Mouse (Mus musculus): ENCODE results near the gene Tmprss15.

The Tmprss15 gene

DNA sequence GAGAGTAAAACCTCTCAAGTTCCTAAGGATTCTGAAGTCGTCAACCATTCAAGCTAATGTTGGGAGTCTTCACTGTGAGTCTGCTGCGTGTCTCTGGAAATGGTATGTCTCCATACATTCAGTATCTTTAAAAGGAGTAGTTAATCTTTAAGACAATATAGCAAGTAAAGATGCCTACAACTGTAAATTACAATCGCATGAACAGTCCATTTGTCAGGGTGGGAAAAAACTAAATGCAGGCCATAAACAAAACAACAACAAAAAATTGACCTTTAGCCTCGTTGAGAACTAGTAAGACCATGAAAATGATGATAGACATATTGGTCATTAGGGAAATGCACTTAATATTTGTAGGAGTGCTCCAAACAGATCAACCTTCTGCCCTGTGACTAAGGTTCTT lies at the start of gene Tmprss15:
Tmprss15 (minus strand) TSS at position 101 of the 400 bp plus-strand sequence.
- no peak for DNase-seq (ENCODE audit: low spot score)

GRCm38 (mm10) chr16:79114879-79115278 lies 24.0 kb upstream of the Tmprss15 start:
- DNase-seq (ENCODE audit: low spot score): no peak

- DNase-seq (ENCODE audit: low spot score): no peak
Observed at GRCm38 (mm10) chr16:79109516-79109915, 18.6 kb upstream of the Tmprss15 start.

GRCm38 (mm10) chr16:79108969-79109368 lies 18.1 kb upstream of the Tmprss15 start:
- peak; percentile 3 for DNase-seq (ENCODE audit: low spot score)

- DNase-seq (ENCODE audit: low spot score): no peak
Observed at GRCm38 (mm10) chr16:79100325-79100724, 9.4 kb upstream of the Tmprss15 start.

- DNase-seq (ENCODE audit: low spot score): no peak
Observed at GRCm38 (mm10) chr16:79098321-79098720, 7.4 kb upstream of the Tmprss15 start.

GRCm38 (mm10) chr16:79086550-79086949 lies 4.3 kb downstream of the Tmprss15 start:
- DNase-seq (ENCODE audit: low spot score): no peak

DNA sequence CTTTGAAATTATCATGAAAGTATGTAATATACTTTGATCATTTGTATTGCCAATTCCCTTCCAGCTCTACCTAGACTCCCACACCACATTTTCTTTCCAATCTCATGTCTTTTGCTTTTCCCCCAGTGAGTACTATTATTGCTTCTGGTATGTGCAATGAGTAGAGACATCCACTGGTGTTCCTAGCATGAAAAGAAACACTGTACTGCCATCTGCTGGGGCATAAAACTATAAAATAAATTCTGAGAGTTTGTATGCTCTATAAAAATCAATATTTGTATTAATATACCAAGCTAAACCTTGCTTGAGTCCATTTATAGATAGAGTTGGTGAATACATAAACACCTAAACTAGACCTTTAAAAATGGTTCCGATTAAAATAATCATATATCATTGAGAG lies 27.0 kb downstream of the Tmprss15 start:
- no peak for DNase-seq (ENCODE audit: low spot score)

GRCm38 (mm10) chr16:79058775-79059558 lies 31.9 kb downstream of the Tmprss15 start:
- peak; percentile 2 for DNase-seq (ENCODE audit: low spot score)

DNA sequence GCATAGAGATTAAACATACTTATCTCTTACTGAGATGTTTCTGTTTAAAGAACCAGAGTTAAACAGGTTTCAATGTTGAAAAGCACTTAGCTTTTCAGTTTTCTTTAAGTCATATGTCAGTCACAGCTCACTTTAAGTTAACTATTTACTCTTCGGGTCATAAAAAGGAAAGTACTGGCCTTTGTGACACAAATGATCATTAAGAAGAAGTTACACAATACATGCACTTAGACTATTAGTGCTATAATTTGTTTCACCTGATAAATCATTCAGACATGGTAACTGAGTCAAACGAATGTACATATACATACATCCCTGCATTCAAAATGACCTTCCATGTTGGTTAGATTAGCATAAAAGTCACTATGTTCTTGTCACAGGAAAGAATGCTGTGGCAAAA lies 58.3 kb downstream of the Tmprss15 start:
- DNase-seq (ENCODE audit: low spot score): no peak

GRCm38 (mm10) chr16:79002812-79003211 lies 88.1 kb downstream of the Tmprss15 start:
- DNase-seq (ENCODE audit: low spot score): no peak

DNA sequence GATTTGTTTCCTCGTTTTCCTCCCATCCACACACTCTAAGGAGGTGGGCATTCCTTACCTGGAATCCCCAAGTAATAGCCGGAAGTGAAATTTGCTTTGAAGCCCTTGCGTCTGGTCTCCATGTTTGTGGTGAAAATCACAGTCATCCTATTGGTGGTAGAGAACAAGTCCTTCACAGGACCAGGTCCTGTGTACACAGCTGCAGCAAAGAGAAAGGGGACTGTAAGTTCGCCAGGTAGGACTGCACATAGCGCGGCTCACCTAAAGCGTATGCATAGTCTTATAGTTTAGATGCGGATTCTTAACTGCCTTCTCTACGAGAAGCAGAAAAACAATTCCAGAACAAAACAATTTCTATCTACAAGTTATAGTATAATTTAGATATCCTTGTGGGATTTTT lies 89.2 kb downstream of the Tmprss15 start:
- DNase-seq (ENCODE audit: low spot score): no peak

DNA sequence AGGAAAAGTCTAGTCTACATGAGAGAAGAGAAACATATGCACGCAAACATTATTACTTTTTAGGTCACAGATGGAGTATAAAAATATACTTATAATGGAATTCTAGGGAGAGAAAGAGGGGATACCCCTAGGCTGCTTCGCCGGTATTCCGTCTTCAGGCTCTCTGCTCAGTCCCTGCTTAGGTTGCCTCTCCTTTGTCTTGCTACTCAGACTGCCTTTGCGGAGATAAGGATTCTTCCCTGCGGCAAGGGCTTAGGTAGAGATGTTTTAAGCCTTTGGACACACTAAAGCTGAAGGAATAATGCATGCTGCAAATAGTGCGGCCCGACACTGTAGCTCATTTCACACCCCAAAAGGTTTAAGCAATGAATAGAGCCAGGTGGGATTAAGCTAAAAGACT lies 114.5 kb downstream of the Tmprss15 start:
- DNase-seq (ENCODE audit: low spot score): no peak

DNA sequence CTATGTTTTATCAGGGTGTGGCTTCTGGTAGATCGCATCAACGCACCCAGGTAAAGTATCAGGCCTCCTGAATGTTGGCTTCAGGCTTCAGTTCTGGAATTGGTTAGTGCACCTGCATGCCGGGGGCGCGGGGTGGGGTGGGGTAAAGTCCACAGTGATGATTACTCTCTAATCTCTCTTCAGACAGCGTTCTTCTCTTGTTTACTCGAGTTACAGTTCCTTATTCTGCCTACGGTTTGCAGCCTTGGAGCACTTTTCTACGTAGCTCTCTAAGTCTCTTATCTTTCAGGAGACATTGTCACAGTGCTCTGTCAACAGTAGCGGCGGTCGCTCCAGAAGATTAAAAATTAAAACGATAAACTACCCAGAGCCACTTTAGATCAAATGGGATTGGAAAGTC lies 116.8 kb downstream of the Tmprss15 start:
- no peak for DNase-seq (ENCODE audit: low spot score)

DNA sequence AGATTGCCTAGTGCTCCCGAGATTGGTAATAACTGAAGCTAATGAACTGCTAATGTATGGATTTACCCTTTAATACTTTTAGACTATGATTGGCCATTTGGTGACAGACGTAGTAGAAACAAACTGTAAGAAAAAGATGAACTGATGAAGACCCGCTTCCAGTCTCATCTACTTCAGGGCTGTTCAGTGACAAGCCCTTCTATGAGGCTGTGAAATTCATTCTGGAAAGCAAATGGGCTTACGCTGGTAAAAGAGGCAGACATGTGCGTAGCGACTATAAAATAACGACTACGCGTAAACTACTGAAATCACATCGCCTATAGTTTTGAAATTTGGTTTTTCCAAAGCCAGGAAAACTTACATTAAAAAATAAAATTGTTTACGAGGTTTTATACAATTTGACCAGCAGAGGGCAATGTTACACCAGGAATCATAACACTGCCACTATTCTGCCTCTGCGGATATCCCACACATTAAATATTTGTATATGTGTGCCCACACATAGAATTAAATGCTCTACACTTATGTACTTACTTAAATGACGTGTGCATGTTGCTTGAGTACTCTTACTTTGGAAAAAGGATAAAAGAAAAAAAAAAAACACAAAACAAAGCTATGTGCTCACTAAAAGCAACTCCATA lies 121.7 kb downstream of the Tmprss15 start:
- DNase-seq (ENCODE audit: low spot score): no peak

GRCm38 (mm10) chr16:78957434-78957833 lies 133.5 kb downstream of the Tmprss15 start:
- DNase-seq (ENCODE audit: low spot score): no peak

DNA sequence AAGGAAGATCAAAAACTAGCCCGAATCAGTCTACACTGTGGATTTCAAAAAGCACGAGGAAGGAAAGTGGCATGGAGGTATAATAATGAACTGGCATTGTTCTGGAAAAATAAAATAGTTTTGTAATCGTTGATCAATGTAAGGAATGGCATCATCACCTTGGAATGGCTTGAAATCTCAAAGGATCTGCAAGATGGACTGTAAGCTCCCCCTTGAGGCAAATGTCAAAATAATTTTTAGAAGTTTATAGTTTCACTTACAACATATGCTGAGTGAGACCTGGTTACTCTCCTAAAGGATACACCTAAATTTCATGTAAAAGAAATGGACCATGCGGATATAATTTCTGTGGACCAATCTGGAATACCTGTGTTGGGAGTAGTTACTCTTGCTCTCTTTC lies 140.5 kb downstream of the Tmprss15 start:
- no peak for DNase-seq (ENCODE audit: low spot score)

GRCm38 (mm10) chr16:78937755-78938154 lies 153.1 kb downstream of the Tmprss15 start:
- no peak for DNase-seq (ENCODE audit: low spot score)

DNA sequence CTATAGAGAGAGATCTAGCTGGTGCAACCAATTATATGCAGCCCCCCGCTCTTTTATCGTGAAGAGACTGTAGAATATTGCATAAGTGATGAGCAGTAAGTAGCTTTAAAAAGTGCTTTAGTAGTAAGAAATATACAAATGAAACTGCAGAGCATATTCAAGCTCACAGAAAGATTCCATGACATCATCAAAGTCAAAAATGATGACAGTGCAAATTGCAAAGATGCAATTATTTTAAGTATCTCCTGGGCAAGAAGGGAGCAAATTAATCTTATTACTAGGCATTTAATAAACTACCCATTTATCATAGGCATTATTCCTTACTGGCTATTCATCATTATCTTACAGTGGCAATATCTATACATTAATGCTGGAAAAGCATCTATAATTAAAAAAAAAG lies 156.6 kb downstream of the Tmprss15 start:
- no peak for DNase-seq (ENCODE audit: low spot score)

DNA sequence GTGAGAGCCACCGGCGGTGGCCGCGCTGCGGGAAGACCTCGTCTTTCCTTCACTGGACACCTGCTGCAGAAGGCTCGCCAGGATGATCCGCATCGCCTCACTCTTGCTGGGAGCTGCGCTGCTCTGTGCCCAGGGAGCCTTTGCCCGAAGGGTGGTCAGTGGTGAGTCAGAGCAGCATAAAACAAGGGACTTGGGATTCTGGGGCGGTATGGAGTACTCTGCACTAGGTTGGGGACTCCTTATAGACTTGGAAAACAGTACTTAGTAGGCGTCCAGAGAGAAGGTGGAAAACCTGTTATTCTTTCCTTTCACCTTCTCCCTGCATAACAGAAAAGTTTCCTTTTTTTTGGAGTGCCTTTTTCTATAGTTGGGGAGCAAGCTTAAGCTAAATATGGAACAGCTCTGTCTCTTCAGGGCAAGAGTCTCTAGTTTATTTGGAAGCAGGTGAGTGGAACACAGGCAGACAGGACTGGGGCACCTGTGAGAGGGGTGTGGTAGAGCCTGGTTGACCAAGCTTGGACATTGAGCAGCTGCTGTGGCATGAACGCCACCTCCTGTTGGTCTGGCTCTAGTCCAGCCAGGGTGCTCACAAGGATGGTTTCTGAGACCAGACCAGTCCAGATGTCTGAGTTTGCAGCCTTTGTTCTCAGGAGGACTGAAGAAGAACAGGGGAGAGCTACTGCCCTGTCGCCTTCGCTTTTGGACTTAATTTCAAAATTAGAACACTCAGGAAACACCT lies 159.4 kb downstream of the Tmprss15 start:
- DNase-seq (ENCODE audit: low spot score): no peak

- DNase-seq (ENCODE audit: low spot score): no peak
Observed at GRCm38 (mm10) chr16:78930382-78931286, 160.3 kb downstream of the Tmprss15 start, which contains the start of gene Chodl. Gene Chodl, plus strand, starts transcription at chr16:78930948.

- no peak for DNase-seq (ENCODE audit: low spot score)
Observed at GRCm38 (mm10) chr16:78922644-78923043, 168.3 kb downstream of the Tmprss15 start.
